Mouse (Mus musculus): ENCODE measurements at regions not wholly inside any gene's neighbourhood (a gene's known extent, or its start where the extent isn't known, plus 50 kb on each side); places are given as distances from the start of the nearest gene placed in this dataset.

DNA sequence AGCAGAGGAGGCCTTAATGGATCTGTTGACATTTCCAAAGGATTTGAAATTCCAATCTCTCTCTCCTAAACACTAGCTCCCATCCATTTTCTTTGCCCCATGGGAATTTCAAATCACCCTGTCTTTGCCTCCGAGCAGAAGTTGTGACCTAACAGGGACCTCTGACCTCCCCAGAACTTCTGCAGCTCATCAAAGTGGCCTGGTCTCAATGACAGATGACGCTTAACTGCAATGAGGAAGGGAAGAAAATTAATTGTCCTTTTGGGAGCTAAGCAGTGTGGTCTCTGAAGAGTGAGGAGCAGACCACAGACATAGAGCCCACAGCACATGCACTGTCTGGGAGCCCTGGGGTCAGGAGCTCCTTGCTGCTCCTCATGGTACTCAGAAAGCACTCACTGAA is 155.3 kb downstream of the Tox3 start:
- no peak for ATAC-seq (ENCODE audit: insufficient number of reproducible peaks, insufficient read depth, low FRiP score, low TSS enrichment, low read depth)
- Histone ChIP-seq H3K36me3 (no peaks in the 10 kb centered on the region), H3K4me1 (no peaks in the 10 kb centered on the region), H3K9me3 (no peaks in the 10 kb centered on the region), H3K27me3 (no peaks in the 10 kb centered on the region), H3K27ac (no peak overlapping the region), H3K4me2 (no peak overlapping the region), H3K4me3 (no peak overlapping the region), H3K9ac (no peak overlapping the region)
- WGBS = 21% methylated on average over 2 of the region's 2 CpGs

GRCm38 (mm10) chr8:90182807-90183206 is 165.3 kb downstream of the Tox3 start:
- Histone ChIP-seq H3K27me3 (no peaks in the 10 kb centered on the region), H3K9ac (no peak overlapping the region), H3K4me1 (no peaks in the 10 kb centered on the region), H3K27ac (no peak overlapping the region), H3K36me3 (no peaks in the 10 kb centered on the region), H3K4me3 (no peak overlapping the region), H3K9me3 (no peaks in the 10 kb centered on the region), H3K4me2 (no peak overlapping the region)
- WGBS = 44% methylated on average over 6 of the region's 6 CpGs
- ATAC-seq (ENCODE audit: insufficient number of reproducible peaks, insufficient read depth, low FRiP score, low TSS enrichment, low read depth) = no peak

DNA sequence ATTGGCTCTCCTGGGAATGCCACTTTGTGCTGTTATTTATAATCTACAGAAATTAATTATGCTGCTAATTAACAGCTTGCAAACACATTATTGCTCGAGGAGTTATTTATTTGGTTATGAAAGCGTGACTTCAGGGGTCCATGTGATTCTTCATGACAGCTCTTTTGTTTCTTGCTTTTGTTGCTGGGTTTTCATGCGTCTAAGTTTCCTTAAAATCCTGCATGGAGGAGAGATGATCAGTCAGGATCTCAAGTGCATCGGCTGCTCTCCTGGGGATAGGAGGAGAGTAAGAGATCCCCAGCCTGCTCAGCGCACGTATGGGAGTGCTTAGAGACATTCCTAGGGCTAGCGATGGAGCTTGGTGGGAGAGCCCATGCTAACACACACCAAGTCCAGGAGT is 171.4 kb downstream of the Tox3 start:
- Histone ChIP-seq H3K4me3 (no peak overlapping the region), H3K27me3 (no peaks in the 10 kb centered on the region), H3K9me3 (no peaks in the 10 kb centered on the region), H3K27ac (no peak overlapping the region), H3K4me2 (no peak overlapping the region), H3K4me1 (no peaks in the 10 kb centered on the region), H3K9ac (no peak overlapping the region), H3K36me3 (no peaks in the 10 kb centered on the region)
- WGBS = 54% methylated on average over 7 of the region's 7 CpGs
- ATAC-seq (ENCODE audit: insufficient number of reproducible peaks, insufficient read depth, low FRiP score, low TSS enrichment, low read depth) = no peak

DNA sequence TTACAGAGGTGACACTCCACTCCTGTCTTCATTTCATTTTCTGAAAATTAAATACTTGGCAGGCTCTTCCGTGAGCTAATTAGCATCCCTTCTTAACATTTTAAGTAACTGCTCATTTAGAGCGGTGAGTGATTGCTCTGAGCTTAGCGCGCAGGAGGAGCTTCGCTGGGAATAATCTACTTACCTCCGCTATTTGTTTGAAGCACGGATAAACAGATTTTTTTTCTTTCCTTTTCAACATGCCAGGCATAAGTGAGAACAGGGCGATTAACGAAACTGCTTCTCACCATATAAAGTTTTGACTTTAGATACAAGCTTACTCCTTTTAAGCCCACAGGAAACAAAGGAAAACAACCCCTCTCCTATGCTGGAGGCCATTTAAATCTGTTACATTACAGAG is 171.8 kb downstream of the Tox3 start:
- Histone ChIP-seq H3K9me3 (no peaks in the 10 kb centered on the region), H3K4me1 (no peaks in the 10 kb centered on the region), H3K9ac (no peak overlapping the region), H3K4me2 (no peak overlapping the region), H3K36me3 (no peaks in the 10 kb centered on the region), H3K27ac (no peak overlapping the region), H3K27me3 (no peaks in the 10 kb centered on the region), H3K4me3 (no peak overlapping the region)
- ATAC-seq (ENCODE audit: insufficient number of reproducible peaks, insufficient read depth, low FRiP score, low TSS enrichment, low read depth) = no peak
- WGBS = 34% methylated on average over 9 of the region's 9 CpGs

DNA sequence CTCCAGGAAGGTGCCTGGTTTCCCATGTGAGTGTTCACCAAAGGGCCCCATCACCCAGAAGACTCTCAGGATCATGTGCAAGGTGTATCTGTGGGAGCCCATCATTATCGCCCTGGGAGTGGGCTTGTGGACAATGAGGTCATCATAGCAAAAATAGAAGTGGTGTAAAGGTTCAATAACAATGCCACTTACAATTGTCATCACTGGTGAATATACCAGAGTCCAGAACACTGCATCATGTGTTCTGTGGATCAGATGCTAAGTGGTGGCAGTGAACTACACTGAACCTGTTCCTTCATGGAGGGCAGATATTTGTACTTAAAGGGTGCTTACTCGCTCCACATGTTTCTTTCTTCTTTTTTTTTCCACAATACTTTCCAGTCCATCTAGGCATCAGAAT is 181.5 kb downstream of the Tox3 start:
- H3K4me3 ChIP-seq = no peak overlapping the region
- H3K27ac ChIP-seq = no peak overlapping the region
- H3K36me3 ChIP-seq = no peaks in the 10 kb centered on the region
- WGBS = 99% methylated on average over 2 of the region's 2 CpGs
- H3K9me3 ChIP-seq = no peaks in the 10 kb centered on the region
- H3K4me1 ChIP-seq = no peaks in the 10 kb centered on the region
- no peaks in the 10 kb centered on the region for H3K27me3 ChIP-seq
- ATAC-seq (ENCODE audit: insufficient number of reproducible peaks, insufficient read depth, low FRiP score, low TSS enrichment, low read depth) = no peak
- H3K4me2 ChIP-seq = no peak overlapping the region
- no peak overlapping the region for H3K9ac ChIP-seq

- Histone ChIP-seq H3K27me3 (no peaks in the 10 kb centered on the region), H3K4me3 (no peak overlapping the region), H3K4me1 (0 out of 2 replicates have a peak, but pooled peaks cover 2% of the 10 kb centered on the region), H3K9me3 (no peaks in the 10 kb centered on the region), H3K36me3 (no peaks in the 10 kb centered on the region), H3K27ac (no peak overlapping the region), H3K9ac (no peak overlapping the region), H3K4me2 (no peak overlapping the region)
- no peak for ATAC-seq (ENCODE audit: insufficient number of reproducible peaks, insufficient read depth, low FRiP score, low TSS enrichment, low read depth)
- 74% methylated on average over 5 of the region's 5 CpGs for WGBS
These were observed 196.7 kb downstream of the Tox3 start for GRCm38 (mm10) chr8:90151477-90151876.

GRCm38 (mm10) chr8:90149903-90150302 is 198.2 kb downstream of the Tox3 start:
- 66% methylated on average over 6 of the region's 6 CpGs for WGBS
- H3K4me2 ChIP-seq = no peak overlapping the region
- no peak overlapping the region for H3K4me3 ChIP-seq
- H3K36me3 ChIP-seq = no peaks in the 10 kb centered on the region
- H3K27me3 ChIP-seq = no peaks in the 10 kb centered on the region
- no peaks in the 10 kb centered on the region for H3K9me3 ChIP-seq
- H3K27ac ChIP-seq = no peak overlapping the region
- H3K9ac ChIP-seq = no peak overlapping the region
- no peak for ATAC-seq (ENCODE audit: insufficient number of reproducible peaks, insufficient read depth, low FRiP score, low TSS enrichment, low read depth)
- H3K4me1 ChIP-seq = 0 out of 2 replicates have a peak, but pooled peaks cover 2% of the 10 kb centered on the region

GRCm38 (mm10) chr8:90134626-90135025 is 213.5 kb downstream of the Tox3 start:
- WGBS = 77% methylated on average over 5 of the region's 5 CpGs
- H3K9ac ChIP-seq = no peak overlapping the region

DNA sequence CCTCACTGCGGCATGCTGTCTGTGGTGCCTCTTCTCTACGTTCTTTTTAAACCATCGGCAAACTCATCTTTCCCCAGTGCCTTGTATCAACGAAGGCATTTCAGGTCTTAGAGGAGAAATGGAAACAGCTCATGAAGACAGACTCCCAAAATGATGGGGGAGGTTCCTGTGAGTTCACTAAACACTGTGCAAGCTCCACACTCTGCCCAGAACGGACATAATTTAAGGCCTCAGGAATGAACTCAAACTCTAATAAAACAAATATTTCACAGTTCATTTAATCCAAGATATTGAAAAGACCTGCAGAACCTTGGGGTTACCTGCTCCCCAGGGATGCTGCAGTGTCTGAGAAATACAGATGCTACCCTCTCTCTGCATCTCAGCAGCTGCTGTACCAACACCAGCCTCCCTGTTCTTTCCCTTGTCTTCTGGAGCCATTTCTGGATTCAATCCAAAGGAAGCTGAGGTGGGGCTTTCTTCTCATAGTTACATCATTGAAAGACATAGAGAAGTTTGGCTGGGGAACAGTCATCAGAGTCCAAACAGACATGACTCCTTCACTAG is 217.4 kb downstream of the Tox3 start:
- Histone ChIP-seq H3K27ac (no peak overlapping the region), H3K4me1 (no peaks in the 10 kb centered on the region), H3K9ac (no peak overlapping the region), H3K27me3 (no peaks in the 10 kb centered on the region), H3K4me2 (no peak overlapping the region), H3K9me3 (no peaks in the 10 kb centered on the region), H3K4me3 (no peak overlapping the region), H3K36me3 (no peaks in the 10 kb centered on the region)
- ATAC-seq (ENCODE audit: insufficient number of reproducible peaks, insufficient read depth, low FRiP score, low TSS enrichment, low read depth) = no peak
- 84% methylated on average over 5 of the region's 5 CpGs for WGBS

More at GRCm38 (mm10) chr8:90134626-90135025, 213.5 kb downstream of the Tox3 start:
- H3K4me1 ChIP-seq = no peaks in the 10 kb centered on the region
- no peak overlapping the region for H3K27ac ChIP-seq
- no peaks in the 10 kb centered on the region for H3K27me3 ChIP-seq
- H3K4me2 ChIP-seq = no peak overlapping the region
- no peaks in the 10 kb centered on the region for H3K36me3 ChIP-seq
- no peak overlapping the region for H3K4me3 ChIP-seq
- no peak for ATAC-seq (ENCODE audit: insufficient number of reproducible peaks, insufficient read depth, low FRiP score, low TSS enrichment, low read depth)
- no peaks in the 10 kb centered on the region for H3K9me3 ChIP-seq

- Histone ChIP-seq H3K9me3 (no peaks in the 10 kb centered on the region), H3K4me1 (0 out of 2 replicates have a peak, but pooled peaks cover 4% of the 10 kb centered on the region), H3K27ac (no peak overlapping the region), H3K9ac (no peak overlapping the region), H3K4me2 (no peak overlapping the region), H3K36me3 (no peaks in the 10 kb centered on the region), H3K4me3 (no peak overlapping the region), H3K27me3 (no peaks in the 10 kb centered on the region)
- no peak for ATAC-seq (ENCODE audit: insufficient number of reproducible peaks, insufficient read depth, low FRiP score, low TSS enrichment, low read depth)
- 89% methylated on average over 1 of the region's 1 CpGs for WGBS
These were observed 222.7 kb downstream of the Tox3 start for GRCm38 (mm10) chr8:90125426-90125825.

- no peaks in the 10 kb centered on the region for H3K27me3 ChIP-seq
- no peaks in the 10 kb centered on the region for H3K36me3 ChIP-seq
- 0 out of 2 replicates have a peak, but pooled peaks cover 4% of the 10 kb centered on the region for H3K4me1 ChIP-seq
- no peak overlapping the region for H3K27ac ChIP-seq
- H3K9ac ChIP-seq = no peak overlapping the region
- no peak for ATAC-seq (ENCODE audit: insufficient number of reproducible peaks, insufficient read depth, low FRiP score, low TSS enrichment, low read depth)
- H3K9me3 ChIP-seq = no peaks in the 10 kb centered on the region
- H3K4me2 ChIP-seq = no peak overlapping the region
- no peak overlapping the region for H3K4me3 ChIP-seq
These were observed 225.0 kb downstream of the Tox3 start for GRCm38 (mm10) chr8:90123101-90123500.

GRCm38 (mm10) chr8:90121935-90122334 is 226.2 kb downstream of the Tox3 start:
- H3K36me3 ChIP-seq = no peaks in the 10 kb centered on the region
- no peak overlapping the region for H3K4me2 ChIP-seq
- H3K4me3 ChIP-seq = no peak overlapping the region
- H3K27ac ChIP-seq = no peak overlapping the region
- 0 out of 2 replicates have a peak, but pooled peaks cover 4% of the 10 kb centered on the region for H3K4me1 ChIP-seq
- H3K9ac ChIP-seq = no peak overlapping the region
- H3K27me3 ChIP-seq = no peaks in the 10 kb centered on the region
- WGBS = 80% methylated on average over 3 of the region's 3 CpGs
- no peak for ATAC-seq (ENCODE audit: insufficient number of reproducible peaks, insufficient read depth, low FRiP score, low TSS enrichment, low read depth)
- H3K9me3 ChIP-seq = no peaks in the 10 kb centered on the region
